Mouse (Mus musculus) adrenal gland, adult (tissue): Measurements from ENCODE around the gene Hist1h2ae.
A peak's percentile ranks its signal among the peaks of the same experiment; 100 is the strongest.

Experiments used
- DNase-seq, 2 experiments: peaks; one replicate each; pipeline ENCODE4 v3.0.0; 2022 to 2023; ENCODE audit warnings: low spot score in 1 of 2; ENCODE audit not compliant: inconsistent age in 2 of 2

Gene Hist1h2ae

GRCm38 (mm10) chr13:23525901-23526300, 45.1 kb downstream of the Hist1h2ae start:
- DNase-seq, result peak in 1 of 2 experiments; percentile 56

- peak; percentile 77 to 91 for DNase-seq
Observed at GRCm38 (mm10) chr13:23524654-23525053, 46.4 kb downstream of the Hist1h2ae start.

GRCm38 (mm10) chr13:23523976-23524375, 47.0 kb downstream of the Hist1h2ae start:
- DNase-seq, result no peak

GRCm38 (mm10) chr13:23521703-23522102, 49.3 kb downstream of the Hist1h2ae start:
- peak; percentile 83 to 95 for DNase-seq
